Mouse (Mus musculus) heart, postnatal 0 days (tissue): ENCODE measurements around the gene Lyve1. TPM values are rescaled to one million over a fixed set of nuclear protein-coding genes. Genes with fewer than 3 reads are reported as not detected.

Experiments
- ATAC-seq: fragments of 200-750 bp; cut with Nextera tagmentation; 2 replicates; pipeline ENCODE4 v1.8.0; 2017; ENCODE audit warnings: low read depth, moderate number of reproducible peaks, moderate library complexity; ENCODE audit not compliant: insufficient read depth
- DNase-seq: peaks from one replicate; pipeline ENCODE4 v3.0.0-alpha.2; 2016; ENCODE audit warnings: low spot score
- H3K27ac ChIP-seq: fragments of 300-500 bp; sonication (generic); 2 replicates; pipeline ENCODE4 v1.5.1; 2014; ENCODE audit warnings: low read depth, mild to moderate bottlenecking
- H3K27me3 ChIP-seq: fragments of 300-500 bp; sonication (generic); 2 replicates; pipeline ENCODE4 v1.6.1; 2014; ENCODE audit warnings: low read length, mixed read lengths; ENCODE audit not compliant: control insufficient read depth, insufficient read depth
- H3K36me3 ChIP-seq: fragments of 300-500 bp; sonication (generic); replicated peaks from 2 replicates; pipeline ENCODE4 v1.6.1; 2014; ENCODE audit warnings: low read length, mixed read lengths; ENCODE audit not compliant: control insufficient read depth, insufficient read depth
- H3K4me1 ChIP-seq: fragments of 300-500 bp; sonication (generic); 2 replicates; pipeline ENCODE4 v1.6.1; 2014; ENCODE audit warnings: antibody characterized with exemption; ENCODE audit not compliant: control insufficient read depth, insufficient read depth
- H3K4me2 ChIP-seq: fragments of 300-500 bp; sonication (generic); 2 replicates; pipeline ENCODE4 v1.6.1; 2014; ENCODE audit warnings: low read depth, mild to moderate bottlenecking, low read length, moderate library complexity
- H3K4me3 ChIP-seq: fragments of 300-500 bp; sonication (generic); 2 replicates; pipeline ENCODE4 v1.5.1; 2014; ENCODE audit warnings: low read depth, low read length
- H3K9ac ChIP-seq: fragments of 300-500 bp; sonication (generic); replicated peaks from 2 replicates; pipeline ENCODE4 v1.6.1; 2014; ENCODE audit warnings: low read depth, low read length, mixed read lengths
- H3K9me3 ChIP-seq: fragments of 300-500 bp; sonication (generic); replicated peaks from 2 replicates; pipeline ENCODE4 v1.6.1; 2016; ENCODE audit warnings: low read length; ENCODE audit not compliant: control insufficient read depth
- CTCF ChIP-seq: IDR thresholded peaks from 2 replicates; pipeline ENCODE4 v1.5.1; 2016; ENCODE audit warnings: antibody characterized with exemption, control low read depth, low read depth
- EP300 ChIP-seq: IDR thresholded peaks from 2 replicates; pipeline ENCODE4 v1.6.1; 2016; ENCODE audit warnings: antibody characterized with exemption, low read depth
- WGBS: fragments of 180-500 bp; shearing (Covaris S2); extraction: QIAGEN DNeasy Blood & Tissue Kit; methylation state at CpG from one replicate; pipeline ENCODE4 v1.1.7; 2014; 5-methylcytosine and 5-hydroxymethylcytosine counted together
- polyA plus RNA-seq: library from polyadenylated mRNA; unstranded; fragments of >200 nt; fragmentation: Nextera tagmentation; extraction: Ambion mirVana; gene quantifications from 2 replicates; pipeline ENCODE4 v1.2.1, GENCODE M21; 2015
- total RNA-seq: library from RNA; depleted of rRNA; stranded (reverse); fragments of >200 nt; gene quantifications from 2 replicates; pipeline ENCODE4 v1.2.3, GENCODE M21; 2014; ENCODE audit warnings: low replicate concordance

Lyve1 gene
- total and polyA plus RNA-seq, 2 experiments from 2014 or later = 15.2 to 56.7 TPM

DNA sequence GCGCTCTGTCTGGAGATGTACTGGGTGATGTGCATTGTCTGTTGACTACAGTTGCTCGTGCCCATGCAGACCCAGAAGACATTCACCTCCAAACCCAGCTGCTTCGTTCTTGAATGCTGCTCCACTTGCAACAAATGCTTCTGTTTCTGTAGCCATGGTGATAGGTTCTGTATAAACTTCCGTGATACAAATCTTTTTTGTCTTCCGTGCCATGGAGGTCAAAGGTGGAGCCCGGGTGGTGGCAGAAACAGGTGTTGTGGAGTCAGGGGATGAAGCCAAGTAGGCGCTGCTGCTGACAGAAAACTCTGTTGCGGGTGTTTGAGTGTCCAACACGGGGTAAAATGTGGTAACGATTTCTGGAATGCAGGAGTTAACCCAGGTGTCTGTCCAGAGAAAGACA lies 9.4 kb downstream of the Lyve1 start:
- Histone ChIP-seq H3K4me1 (peaks cover 4% of the 10 kb centered on the region; the same call in 1 of the 2 replicates), H3K9ac (no peak overlapping the region), H3K27me3 (no peaks in the 10 kb centered on the region), H3K4me3 (no peak overlapping the region), H3K36me3 (no peaks in the 10 kb centered on the region), H3K9me3 (no peaks in the 10 kb centered on the region), H3K27ac (no peak overlapping the region), H3K4me2 (no peak overlapping the region)
- TF ChIP-seq EP300 (no peak), CTCF (no peak)
- ATAC-seq = no peak
- DNase-seq = no peak
- 66% methylated on average over 10 of the region's 10 CpGs for WGBS

GRCm38 (mm10) chr7:110851541-110852203 lies 11.4 kb downstream of the Lyve1 start:
- no peak overlapping the region for H3K9ac ChIP-seq
- H3K4me2 ChIP-seq = no peak overlapping the region
- no peak for TF ChIP-seq EP300
- TF ChIP-seq CTCF = no peak
- no peaks in the 10 kb centered on the region for H3K9me3 ChIP-seq
- H3K4me3 ChIP-seq = no peak overlapping the region
- H3K27ac ChIP-seq = no peak overlapping the region
- ATAC-seq (no peak; the same call in 1 of the 2 replicates), DNase-seq (no peak)
- H3K36me3 ChIP-seq = no peaks in the 10 kb centered on the region
- WGBS = 69% methylated on average over 7 of the region's 7 CpGs
- peaks cover 4% of the 10 kb centered on the region; the same call in 1 of the 2 replicates for H3K4me1 ChIP-seq
- no peaks in the 10 kb centered on the region for H3K27me3 ChIP-seq

DNA sequence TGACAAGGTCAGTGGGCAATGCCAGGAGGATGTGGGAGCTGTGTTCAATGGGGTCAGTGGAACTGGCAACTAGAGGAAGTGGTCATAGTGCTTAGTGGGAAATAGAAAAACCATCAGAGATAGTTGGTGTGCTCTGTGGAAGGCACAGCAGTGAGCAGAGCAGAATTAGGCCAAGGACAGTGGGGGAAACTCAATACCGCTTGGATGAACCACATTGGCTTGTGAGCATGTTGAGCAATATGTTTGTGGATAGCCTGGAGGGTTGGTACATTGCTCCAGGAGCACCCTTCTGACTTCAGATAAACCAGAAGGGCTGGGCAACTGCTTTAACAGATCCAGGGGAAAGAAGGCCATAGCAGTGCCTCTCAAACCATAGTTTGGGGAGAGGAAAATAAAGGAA lies 14.7 kb downstream of the Lyve1 start:
- ATAC-seq = no peak
- 92% methylated on average over 1 of the region's 1 CpGs for WGBS

DNA sequence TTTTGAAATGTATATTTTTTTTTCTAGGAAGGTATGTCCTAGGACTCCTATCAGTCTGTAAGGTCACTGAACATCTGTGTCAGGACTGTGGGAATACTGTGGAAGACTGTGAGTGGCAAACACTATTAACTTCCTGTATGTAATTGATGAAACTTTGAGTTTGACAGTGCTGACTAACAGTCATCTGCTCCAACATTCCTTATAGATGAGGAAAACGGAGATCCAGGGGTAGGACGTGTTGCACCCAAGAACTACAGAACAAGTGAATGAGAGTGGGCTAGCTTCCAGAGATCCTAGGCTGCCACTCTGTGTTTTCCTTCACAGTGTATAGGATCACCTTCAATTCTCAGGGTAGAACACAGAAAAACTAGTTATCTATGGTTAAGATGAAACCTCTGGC lies 15.7 kb downstream of the Lyve1 start:
- Histone ChIP-seq H3K4me1 (peaks cover 6% of the 10 kb centered on the region), H3K4me2 (no peak overlapping the region), H3K4me3 (no peak overlapping the region), H3K27me3 (no peaks in the 10 kb centered on the region), H3K9ac (no peak overlapping the region), H3K36me3 (no peaks in the 10 kb centered on the region), H3K9me3 (no peaks in the 10 kb centered on the region), H3K27ac (no peak overlapping the region)
- 52% methylated on average over 2 of the region's 2 CpGs for WGBS
- no peak for ATAC-seq
- no peak for DNase-seq
- TF ChIP-seq CTCF (no peak), EP300 (no peak)

More for the DNA sequence above, 14.7 kb downstream of the Lyve1 start:
- no peak overlapping the region for H3K9ac ChIP-seq
- H3K27me3 ChIP-seq = no peaks in the 10 kb centered on the region
- peaks cover 4% of the 10 kb centered on the region for H3K4me1 ChIP-seq
- no peak for TF ChIP-seq EP300
- TF ChIP-seq CTCF = no peak
- H3K27ac ChIP-seq = no peak overlapping the region
- H3K4me2 ChIP-seq = no peak overlapping the region
- H3K4me3 ChIP-seq = no peak overlapping the region
- no peaks in the 10 kb centered on the region for H3K9me3 ChIP-seq
- DNase-seq = no peak
- no peaks in the 10 kb centered on the region for H3K36me3 ChIP-seq

GRCm38 (mm10) chr7:110843916-110844874 lies 18.8 kb downstream of the Lyve1 start, which contains the start of gene Rnf141:
Rnf141 (minus strand) TSS chr7:110844457.
- Histone ChIP-seq H3K4me2 (peak within 1 kb of the TSS; percentile 75), H3K27ac (peak within 1 kb of the TSS; percentile 89), H3K4me3 (peak within 1 kb of the TSS; percentile 76), H3K9me3 (no peaks in the 10 kb centered on the region), H3K9ac (peak within 1 kb of the TSS; percentile 80), H3K4me1 (peaks cover 6% of the 10 kb centered on the region), H3K27me3 (no peaks in the 10 kb centered on the region), H3K36me3 (no peaks in the 10 kb centered on the region; the same call in 1 of the 2 replicates)
- WGBS = under 1% methylated on average over 42 of the region's 42 CpGs
- ATAC-seq (peak; percentile 92), DNase-seq (peak; percentile 91)
- TF ChIP-seq EP300 (no peak), CTCF (peak; percentile 53)
